Mouse (Mus musculus): ENCODE measurements around the gene Vmn2r26.
A peak's percentile ranks its signal among the peaks of the same experiment; 100 is the strongest.
"Not testable (repeated sequence)": the region's sequence is repeated elsewhere in the genome, so short reads cannot be mapped to it uniquely, and the experiment has no call there.

Vmn2r26 gene

DNA sequence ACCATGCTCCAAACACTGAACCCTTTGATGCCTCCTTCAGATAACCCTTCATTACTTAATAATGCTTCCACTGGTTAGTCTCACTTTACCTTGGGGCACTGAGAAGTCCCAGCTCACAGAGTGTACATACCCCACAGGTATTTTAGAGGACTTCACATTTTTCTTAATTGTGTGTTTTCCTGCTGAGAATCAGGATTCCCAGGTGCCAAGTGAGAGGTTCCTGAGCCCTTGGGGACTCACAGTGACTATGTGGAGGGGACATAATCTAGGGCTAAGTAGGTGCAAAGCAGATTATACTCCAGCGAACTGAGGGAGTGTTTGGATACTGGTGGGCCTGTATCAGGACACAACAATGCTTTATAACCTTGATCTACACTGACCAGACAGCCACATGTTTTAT is at the start of gene Vmn2r26:
Gene Vmn2r26, plus strand, starts transcription at position 301 of the 400 bp plus-strand sequence.
- DNase-seq (ENCODE audit: low read depth, low spot score) = not testable (repeated sequence)

DNA sequence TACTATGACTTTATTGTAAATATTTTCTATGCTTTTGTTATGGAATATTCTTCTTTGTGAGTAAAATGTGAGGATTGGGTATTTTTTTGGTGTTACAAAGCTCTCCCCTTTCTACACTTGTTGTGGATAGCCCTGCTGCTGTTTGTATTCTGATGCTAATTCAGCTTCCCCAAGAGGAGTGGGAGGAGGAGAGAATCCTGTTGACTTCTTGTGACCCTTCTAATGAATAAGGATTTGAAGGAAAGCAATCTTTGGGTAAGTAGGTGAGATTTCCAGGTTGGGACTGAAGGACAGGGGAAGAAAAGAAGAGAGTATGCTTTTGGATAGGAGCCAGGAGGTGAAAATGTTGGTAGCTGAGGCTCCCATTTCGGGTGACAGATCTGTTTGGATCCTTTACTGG is 3.5 kb upstream of the Vmn2r26 start:
- DNase-seq (ENCODE audit: low read depth, low spot score) = peak; percentile 23

DNA sequence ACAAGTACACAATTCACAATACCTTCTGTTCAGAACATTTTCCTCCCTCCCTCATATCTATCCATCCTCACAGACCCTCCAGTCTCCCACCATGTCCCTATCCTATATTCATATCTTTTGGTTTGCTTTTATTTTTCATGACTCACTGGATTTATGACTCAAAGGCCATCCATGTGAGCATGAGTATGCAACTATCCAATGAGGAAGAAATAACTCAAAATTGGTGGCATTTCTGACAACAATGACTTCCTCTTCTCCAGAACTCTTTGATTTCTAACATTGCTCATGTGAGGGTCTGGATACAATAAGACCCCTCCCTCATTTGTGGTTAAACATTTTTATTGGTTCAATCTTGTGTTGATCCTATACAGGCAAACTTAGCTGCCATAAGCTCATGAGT is 24.0 kb downstream of the Vmn2r26 start:
- DNase-seq (ENCODE audit: low read depth, low spot score) = no peak

DNA sequence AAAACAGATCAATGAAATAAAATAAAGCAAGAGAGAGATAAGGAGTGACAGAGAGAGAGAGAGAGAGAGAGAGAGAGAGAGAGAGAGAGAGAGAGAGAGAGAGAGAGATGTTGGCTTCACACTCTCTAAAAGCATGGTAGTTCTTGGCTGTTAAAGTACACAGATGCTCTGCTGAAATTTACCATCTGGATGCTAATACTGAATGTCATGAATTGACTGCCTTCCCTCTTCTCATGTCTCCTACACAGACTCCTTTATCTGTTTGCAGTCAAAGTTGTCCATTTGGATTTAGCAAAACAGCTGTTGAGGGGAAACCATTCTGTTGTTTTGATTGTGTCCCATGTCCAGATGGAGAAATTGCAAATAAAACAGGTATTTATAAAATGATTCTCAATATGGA is 29.2 kb downstream of the Vmn2r26 start:
- not testable (repeated sequence) for DNase-seq (ENCODE audit: low read depth, low spot score)

DNA sequence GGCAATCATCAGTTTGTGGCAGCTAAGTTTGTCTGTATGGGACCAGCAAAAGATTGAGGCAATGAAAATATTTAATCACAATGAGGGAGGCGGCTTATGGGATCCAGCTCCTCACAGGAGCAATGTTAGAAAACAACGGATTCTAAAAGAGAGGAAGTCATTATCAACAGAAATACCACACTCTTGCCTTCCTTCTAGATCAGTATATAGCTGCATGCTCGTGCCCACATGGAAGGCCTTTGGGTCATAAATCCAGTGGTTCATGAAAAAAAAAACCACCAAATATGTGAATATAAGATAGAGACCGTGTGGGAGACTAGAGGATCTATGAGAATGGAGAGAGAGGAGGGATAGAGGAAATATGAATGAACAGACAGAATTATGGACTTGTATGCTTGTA is 78.0 kb downstream of the Vmn2r26 start:
- DNase-seq (ENCODE audit: low read depth, low spot score) = no peak
